Mouse (Mus musculus): ENCODE measurements around the gene Anp32a. TPM values are rescaled to one million over a fixed set of nuclear protein-coding genes. Genes with fewer than 3 reads are reported as not detected.

Gene Anp32a
- polyA plus RNA-seq, 1 experiment from 2014 or later, result 174 TPM

DNA sequence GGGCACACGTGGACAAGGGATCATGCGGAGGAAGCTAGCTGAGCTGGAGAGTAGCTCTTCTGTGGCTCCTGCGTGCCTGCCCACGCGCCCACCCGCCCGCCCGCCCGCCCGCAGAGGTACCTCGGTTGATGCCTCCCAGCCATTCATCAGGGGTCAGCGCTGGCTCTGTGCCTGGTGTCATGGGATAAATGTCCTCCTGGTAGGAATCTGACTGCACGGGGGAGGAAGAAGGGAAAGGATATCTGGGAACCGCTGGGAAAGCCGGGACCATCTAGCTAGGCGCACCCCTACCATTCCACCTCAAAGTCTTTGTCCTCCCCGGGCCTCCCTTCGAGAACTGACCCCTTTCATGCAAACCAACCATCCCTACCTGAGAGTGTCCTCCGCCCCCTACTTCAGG lies 84.9 kb downstream of the Anp32a start:
- ATAC-seq (replicated peaks), result no peak
- no peaks in the 10 kb centered on the region for H3K27me3 ChIP-seq
- WGBS, result 90% methylated on average over 19 of the region's 19 CpGs
- H3K27ac ChIP-seq (replicated peaks), result no peak overlapping the region
- no peaks in the 10 kb centered on the region for H3K9me3 ChIP-seq
- H3K4me2 ChIP-seq (replicated peaks), result no peak overlapping the region
- no peak overlapping the region for H3K9ac ChIP-seq (replicated peaks)
- no peak overlapping the region for H3K4me3 ChIP-seq
- H3K4me1 ChIP-seq, result 0 out of 2 replicates have a peak, but pooled peaks cover 4% of the 10 kb centered on the region
- H3K36me3 ChIP-seq, result peaks cover 55% of the 10 kb centered on the region

DNA sequence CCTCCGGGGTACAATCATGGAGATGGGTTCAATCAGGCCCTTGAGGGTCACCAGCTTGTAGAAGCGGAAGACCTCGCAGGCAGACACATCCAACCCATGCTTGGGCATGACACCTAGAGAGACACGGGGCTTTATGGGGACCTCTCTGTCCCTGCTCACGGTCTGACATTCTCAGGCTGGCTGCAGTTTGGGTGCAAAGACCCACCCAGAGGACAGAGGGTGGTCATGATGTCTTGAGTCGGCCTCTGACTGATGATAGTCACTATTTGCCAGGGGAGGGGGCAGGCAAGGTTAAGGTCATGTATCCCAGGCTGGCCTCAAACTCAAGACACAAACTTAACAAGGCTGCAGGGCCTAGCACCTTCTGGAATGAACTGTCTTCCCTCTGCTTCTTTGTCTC lies 85.4 kb downstream of the Anp32a start:
- Histone ChIP-seq H3K4me2 (replicated peaks) (no peak overlapping the region), H3K27ac (replicated peaks) (no peak overlapping the region), H3K4me3 (no peak overlapping the region), H3K27me3 (no peaks in the 10 kb centered on the region), H3K4me1 (0 out of 2 replicates have a peak, but pooled peaks cover under 1% of the 10 kb centered on the region), H3K9ac (replicated peaks) (no peak overlapping the region), H3K9me3 (no peaks in the 10 kb centered on the region), H3K36me3 (peaks cover 60% of the 10 kb centered on the region)
- ATAC-seq (replicated peaks), result no peak
- 94% methylated on average over 6 of the region's 6 CpGs for WGBS

DNA sequence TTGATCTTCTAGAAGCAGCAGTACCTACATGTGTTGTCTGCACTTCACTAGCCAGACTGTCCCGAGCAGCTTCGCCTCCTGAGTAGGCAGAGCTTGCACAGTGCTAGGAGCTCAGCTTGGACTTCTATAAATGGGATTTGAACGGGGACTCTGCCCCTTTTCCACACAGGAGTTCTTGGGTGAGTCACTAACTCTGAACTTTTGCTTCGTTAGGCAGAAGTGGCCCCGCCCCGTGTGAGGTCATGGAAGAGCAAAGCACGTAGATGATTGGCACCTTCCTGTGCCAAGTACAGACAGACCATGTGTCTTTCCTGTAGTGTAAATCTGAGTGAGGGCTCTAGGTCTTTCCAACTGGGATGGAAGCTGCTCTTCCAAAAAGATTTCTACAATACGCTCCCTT lies 85.9 kb downstream of the Anp32a start:
- Histone ChIP-seq H3K4me3 (no peak overlapping the region), H3K27ac (replicated peaks) (no peak overlapping the region), H3K4me2 (replicated peaks) (no peak overlapping the region), H3K9me3 (no peaks in the 10 kb centered on the region), H3K9ac (replicated peaks) (no peak overlapping the region), H3K36me3 (peaks cover 58% of the 10 kb centered on the region), H3K27me3 (no peaks in the 10 kb centered on the region), H3K4me1 (no peaks in the 10 kb centered on the region)
- no peak for ATAC-seq (replicated peaks)
- WGBS, result 85% methylated on average over 8 of the region's 8 CpGs

Other genes starting within 250 kb of the Anp32a start
- 16.4 and 17.4 TPM in 2 replicates for gene Glce, start 218.6 kb upstream of the Anp32a start, polyA plus RNA-seq (2015; fragmentation: Nextera tagmentation; extraction: Ambion mirVana)
- not detected in 2 replicates for gene Spesp1, start 59.1 kb upstream of the Anp32a start, polyA plus RNA-seq (2015; fragmentation: Nextera tagmentation; extraction: Ambion mirVana)
- 41.0 and 48.8 TPM in 2 replicates for gene Coro2b, start 195.8 kb downstream of the Anp32a start, polyA plus RNA-seq (2015; fragmentation: Nextera tagmentation; extraction: Ambion mirVana)